Mouse (Mus musculus): ENCODE measurements around the gene Gm28372.

- TF ChIP-seq CTCF (IDR thresholded peaks at IDR 0.05; ENCODE audit: control insufficient read depth, insufficient read depth, insufficient replicate concordance, low read depth, low read length) (no peak), POLR2A (IDR thresholded peaks at IDR 0.05; ENCODE audit: control insufficient read depth, low read depth, low read length) (no peak)
Observed at GRCm38 (mm10) chr2:130454748-130455370, 49.8 kb downstream of the Gm28372 start.
